Mouse (Mus musculus) cerebellum, postnatal 36 days (tissue): ENCODE data around the gene Hsd3b4.
"Not testable (repeated sequence)": the region's sequence is repeated elsewhere in the genome, so short reads cannot be mapped to it uniquely, and the experiment has no call there.

Experiments
- DNase-seq, 2 experiments: peaks; one replicate each; pipeline ENCODE4 v3.0.0; 2021 to 2022; ENCODE audit warnings: mixed read lengths in 2 of 2

Hsd3b4 gene

GRCm38 (mm10) chr3:98510414-98510813, at the start of gene Hsd3b4:
Gene Hsd3b4, minus strand, starts transcription at chr3:98510514.
- not testable (repeated sequence) for DNase-seq

GRCm38 (mm10) chr3:98550832-98551231, 40.5 kb upstream of the Hsd3b4 start:
- DNase-seq: not testable (repeated sequence)

GRCm38 (mm10) chr3:98550215-98550614, 39.9 kb upstream of the Hsd3b4 start:
- DNase-seq: not testable (repeated sequence)

GRCm38 (mm10) chr3:98548495-98548894, 38.2 kb upstream of the Hsd3b4 start:
- DNase-seq: not testable (repeated sequence)

- DNase-seq: not testable (repeated sequence)
These were observed 37.3 kb upstream of the Hsd3b4 start for GRCm38 (mm10) chr3:98547641-98548040.

GRCm38 (mm10) chr3:98524978-98525377, 14.7 kb upstream of the Hsd3b4 start:
- not testable (repeated sequence) for DNase-seq

GRCm38 (mm10) chr3:98524552-98524951, 14.2 kb upstream of the Hsd3b4 start:
- DNase-seq: not testable (repeated sequence)

GRCm38 (mm10) chr3:98522779-98523178, 12.5 kb upstream of the Hsd3b4 start:
- not testable (repeated sequence) for DNase-seq

GRCm38 (mm10) chr3:98507229-98507628, 3.1 kb downstream of the Hsd3b4 start:
- not testable (repeated sequence) for DNase-seq

- not testable (repeated sequence) for DNase-seq
These were observed 12.9 kb downstream of the Hsd3b4 start for GRCm38 (mm10) chr3:98497401-98497800.

GRCm38 (mm10) chr3:98496762-98497161, 13.6 kb downstream of the Hsd3b4 start:
- DNase-seq: not testable (repeated sequence)

- not testable (repeated sequence) for DNase-seq
These were observed 15.3 kb downstream of the Hsd3b4 start for GRCm38 (mm10) chr3:98495055-98495454.

GRCm38 (mm10) chr3:98494184-98494583, 16.1 kb downstream of the Hsd3b4 start:
- DNase-seq: not testable (repeated sequence)

GRCm38 (mm10) chr3:98471499-98471898, 38.8 kb downstream of the Hsd3b4 start:
- not testable (repeated sequence) for DNase-seq

- DNase-seq: not testable (repeated sequence)
These were observed 39.3 kb downstream of the Hsd3b4 start for GRCm38 (mm10) chr3:98471057-98471456.

- DNase-seq: not testable (repeated sequence)
These were observed 41.0 kb downstream of the Hsd3b4 start for GRCm38 (mm10) chr3:98469323-98469722.

- DNase-seq: not testable (repeated sequence)
These were observed 53.3 kb downstream of the Hsd3b4 start, which contains the start of gene Gm4450 for GRCm38 (mm10) chr3:98457026-98457425. Gene Gm4450, minus strand, starts transcription at chr3:98457126.

GRCm38 (mm10) chr3:98453786-98454185, 56.5 kb downstream of the Hsd3b4 start:
- DNase-seq: not testable (repeated sequence)
